Mouse (Mus musculus) liver, embryonic 13.5 days (tissue): Measurements from ENCODE around the gene Pax6. TPM values are rescaled to one million over a fixed set of nuclear protein-coding genes. Genes with fewer than 3 reads are reported as not detected.

Source experiments
- ATAC-seq: fragments of 200-750 bp; cut with Nextera tagmentation; 2 replicates; pipeline ENCODE4 v1.8.0; 2017; ENCODE audit warnings: low read depth, mild to moderate bottlenecking, moderate number of reproducible peaks, moderate library complexity
- DNase-seq: peaks from one replicate; pipeline ENCODE4 v3.0.0; 2022
- H3K27ac ChIP-seq: fragments of 300-500 bp; sonication (generic); 2 replicates; pipeline ENCODE4 v1.5.1; 2015; ENCODE audit warnings: moderate library complexity, mild to moderate bottlenecking, inconsistent platforms
- H3K27me3 ChIP-seq: fragments of 300-500 bp; sonication (generic); 2 replicates; pipeline ENCODE4 v1.6.1; 2015; ENCODE audit warnings: mild to moderate bottlenecking, inconsistent platforms
- H3K36me3 ChIP-seq: fragments of 300-500 bp; sonication (generic); 2 replicates; pipeline ENCODE4 v1.6.1; 2015; ENCODE audit warnings: mild to moderate bottlenecking, inconsistent platforms
- H3K4me1 ChIP-seq: fragments of 300-500 bp; sonication (generic); replicated peaks from 2 replicates; pipeline ENCODE4 v1.6.1; 2015; ENCODE audit warnings: inconsistent platforms
- H3K4me2 ChIP-seq: fragments of 300-500 bp; sonication (generic); 2 replicates; pipeline ENCODE4 v1.6.1; 2015; ENCODE audit warnings: inconsistent platforms, mild to moderate bottlenecking, moderate library complexity
- H3K4me3 ChIP-seq: fragments of 300-500 bp; sonication (generic); replicated peaks from 2 replicates; pipeline ENCODE4 v1.5.1; 2015; ENCODE audit warnings: mild to moderate bottlenecking, inconsistent platforms
- H3K9ac ChIP-seq: fragments of 300-500 bp; sonication (generic); 2 replicates; pipeline ENCODE4 v1.6.1; 2015; ENCODE audit warnings: mild to moderate bottlenecking, inconsistent platforms
- H3K9me3 ChIP-seq: fragments of 300-500 bp; sonication (generic); replicated peaks from 2 replicates; pipeline ENCODE4 v1.6.1; 2016; ENCODE audit warnings: inconsistent platforms
- WGBS: fragments of 180-500 bp; shearing (Covaris S2); methylation state at CpG from one replicate; pipeline ENCODE4 v1.1.7; 2015; ENCODE audit not compliant: insufficient replicate concordance; 5-methylcytosine and 5-hydroxymethylcytosine counted together
- polyA plus RNA-seq: library from polyadenylated mRNA; unstranded; fragments of >200 nt; fragmentation: Nextera tagmentation; extraction: Ambion mirVana; gene quantifications from 2 replicates; pipeline ENCODE4 v1.2.1, GENCODE M21; 2015

Gene Pax6
- polyA plus RNA-seq, 1 experiment from 2014 or later: 0.05 TPM

GRCm38 (mm10) chr2:105678880-105679321, 10.2 kb downstream of the Pax6 start:
- no peak overlapping the region for H3K4me2 ChIP-seq
- H3K9me3 ChIP-seq: no peaks in the 10 kb centered on the region
- 4% methylated on average over 7 of the region's 7 CpGs for WGBS
- no peak overlapping the region for H3K9ac ChIP-seq
- peaks cover 37% of the 10 kb centered on the region for H3K4me1 ChIP-seq
- H3K27ac ChIP-seq: no peak overlapping the region
- no peak overlapping the region for H3K4me3 ChIP-seq
- DNase-seq (no peak), ATAC-seq (no peak)
- H3K36me3 ChIP-seq: no peaks in the 10 kb centered on the region
- H3K27me3 ChIP-seq: peaks cover 99% of the 10 kb centered on the region

GRCm38 (mm10) chr2:105679331-105679730, 10.6 kb downstream of the Pax6 start:
- Histone ChIP-seq H3K4me1 (peaks cover 33% of the 10 kb centered on the region), H3K27ac (no peak overlapping the region), H3K36me3 (no peaks in the 10 kb centered on the region), H3K9ac (no peak overlapping the region), H3K9me3 (no peaks in the 10 kb centered on the region), H3K4me2 (no peak overlapping the region), H3K27me3 (peaks cover 99% of the 10 kb centered on the region), H3K4me3 (no peak overlapping the region)
- ATAC-seq (no peak), DNase-seq (no peak)
- 0% methylated on average over 2 of the region's 2 CpGs for WGBS

- Histone ChIP-seq H3K27ac (no peak overlapping the region), H3K27me3 (peaks cover 97% of the 10 kb centered on the region), H3K9ac (no peak overlapping the region), H3K4me2 (no peak overlapping the region), H3K4me3 (no peak overlapping the region), H3K36me3 (no peaks in the 10 kb centered on the region), H3K4me1 (peaks cover 23% of the 10 kb centered on the region), H3K9me3 (no peaks in the 10 kb centered on the region)
- no peak for ATAC-seq
- DNase-seq: no peak
- WGBS: 5% methylated on average over 24 of the region's 24 CpGs
Observed at GRCm38 (mm10) chr2:105680146-105680998, 11.7 kb downstream of the Pax6 start.

- DNase-seq (no peak), ATAC-seq (no peak)
- peaks cover 15% of the 10 kb centered on the region for H3K4me1 ChIP-seq
- peaks cover 97% of the 10 kb centered on the region for H3K27me3 ChIP-seq
- no peak overlapping the region for H3K4me2 ChIP-seq
- no peak overlapping the region for H3K27ac ChIP-seq
- no peak overlapping the region for H3K4me3 ChIP-seq
- WGBS: 2% methylated on average over 30 of the region's 30 CpGs
- no peaks in the 10 kb centered on the region for H3K36me3 ChIP-seq
- no peak overlapping the region for H3K9ac ChIP-seq
- H3K9me3 ChIP-seq: no peaks in the 10 kb centered on the region
Observed at GRCm38 (mm10) chr2:105680999-105681710, 12.5 kb downstream of the Pax6 start.

GRCm38 (mm10) chr2:105682011-105682501, 13.4 kb downstream of the Pax6 start:
- Histone ChIP-seq H3K9me3 (no peaks in the 10 kb centered on the region), H3K27me3 (peaks cover 97% of the 10 kb centered on the region), H3K4me1 (peaks cover 11% of the 10 kb centered on the region; the same call in 1 of the 2 replicates), H3K9ac (no peak overlapping the region), H3K4me2 (peak overlapping the region; percentile 41), H3K4me3 (peak overlapping the region; percentile 30), H3K27ac (no peak overlapping the region), H3K36me3 (no peaks in the 10 kb centered on the region)
- DNase-seq (no peak), ATAC-seq (no peak)
- 1% methylated on average over 23 of the region's 23 CpGs for WGBS

GRCm38 (mm10) chr2:105682634-105683351, 14.1 kb downstream of the Pax6 start:
- Histone ChIP-seq H3K9me3 (no peaks in the 10 kb centered on the region), H3K4me1 (peaks cover 15% of the 10 kb centered on the region; the same call in 1 of the 2 replicates), H3K27ac (no peak overlapping the region), H3K4me2 (peak overlapping the region; percentile 41; the same call in 1 of the 2 replicates), H3K9ac (no peak overlapping the region), H3K4me3 (no peak overlapping the region), H3K27me3 (peaks cover 97% of the 10 kb centered on the region), H3K36me3 (no peaks in the 10 kb centered on the region)
- no peak for ATAC-seq
- WGBS: under 1% methylated on average over 21 of the region's 21 CpGs
- DNase-seq: no peak

- Histone ChIP-seq H3K4me3 (no peak overlapping the region), H3K9me3 (no peaks in the 10 kb centered on the region), H3K27me3 (peaks cover 97% of the 10 kb centered on the region), H3K27ac (no peak overlapping the region), H3K4me1 (peaks cover 15% of the 10 kb centered on the region; the same call in 1 of the 2 replicates), H3K9ac (no peak overlapping the region), H3K36me3 (no peaks in the 10 kb centered on the region), H3K4me2 (no peak overlapping the region)
- DNase-seq: no peak
- whole genome bisulfite sequencing: 5% methylated on average over 22 of the region's 22 CpGs
- ATAC-seq: no peak
Observed at GRCm38 (mm10) chr2:105683771-105684410, 15.2 kb downstream of the Pax6 start.

- Histone ChIP-seq H3K9me3 (no peaks in the 10 kb centered on the region), H3K27me3 (peaks cover 97% of the 10 kb centered on the region), H3K27ac (no peak overlapping the region), H3K4me2 (no peak overlapping the region), H3K36me3 (no peaks in the 10 kb centered on the region), H3K4me1 (peaks cover 15% of the 10 kb centered on the region), H3K9ac (no peak overlapping the region), H3K4me3 (no peak overlapping the region)
- no peak for DNase-seq
- WGBS: 4% methylated on average over 11 of the region's 11 CpGs
- no peak for ATAC-seq
Observed at GRCm38 (mm10) chr2:105684991-105685650, 16.4 kb downstream of the Pax6 start.

GRCm38 (mm10) chr2:105685651-105686050, 17.0 kb downstream of the Pax6 start:
- peaks cover 97% of the 10 kb centered on the region for H3K27me3 ChIP-seq
- H3K9ac ChIP-seq: no peak overlapping the region
- DNase-seq (no peak), ATAC-seq (no peak)
- no peak overlapping the region for H3K4me2 ChIP-seq
- peaks cover 15% of the 10 kb centered on the region for H3K4me1 ChIP-seq
- no peak overlapping the region for H3K4me3 ChIP-seq
- 5% methylated on average over 11 of the region's 11 CpGs for WGBS
- no peaks in the 10 kb centered on the region for H3K9me3 ChIP-seq
- no peaks in the 10 kb centered on the region for H3K36me3 ChIP-seq
- H3K27ac ChIP-seq: no peak overlapping the region
